Mouse (Mus musculus): ENCODE results near the gene Tarbp1. TPM values are rescaled to one million over a fixed set of nuclear protein-coding genes. Genes with fewer than 3 reads are reported as not detected.

The Tarbp1 gene
- polyA plus RNA-seq, 1 experiment from 2014 or later, result 1.1 TPM

- Histone ChIP-seq H3K27me3 (ENCODE audit: control insufficient read depth, insufficient read depth, low read length) (no peaks in the 10 kb centered on the region), H3K4me2 (replicated peaks; ENCODE audit: low read depth) (no peak overlapping the region), H3K27ac (replicated peaks) (no peak overlapping the region), H3K36me3 (ENCODE audit: control insufficient read depth, insufficient read depth, low read length) (peaks cover 13% of the 10 kb centered on the region), H3K9ac (ENCODE audit: low read length) (no peak overlapping the region), H3K4me1 (replicated peaks; ENCODE audit: control insufficient read depth, insufficient read depth) (no peaks in the 10 kb centered on the region), H3K9me3 (ENCODE audit: control insufficient read depth, low read length) (no peaks in the 10 kb centered on the region), H3K4me3 (ENCODE audit: low read depth, low read length) (no peak overlapping the region)
- 62% methylated on average over 2 of the region's 2 CpGs for WGBS
- no peak for TF ChIP-seq EP300 (optimal IDR thresholded peaks at IDR 0.05)
- peak; percentile 44 for TF ChIP-seq CTCF (IDR thresholded peaks at IDR 0.05; ENCODE audit: low read depth)
- ATAC-seq (ENCODE audit: low FRiP score, low TSS enrichment) (no peak), DNase-seq (ENCODE audit: low spot score) (no peak)
These were observed 35.9 kb downstream of the Tarbp1 start for GRCm38 (mm10) chr8:126438937-126439336.

GRCm38 (mm10) chr8:126433827-126434226 lies 41.0 kb downstream of the Tarbp1 start:
- no peak for ATAC-seq (ENCODE audit: low FRiP score, low TSS enrichment)

GRCm38 (mm10) chr8:126429635-126430034 lies 45.2 kb downstream of the Tarbp1 start:
- Histone ChIP-seq H3K36me3 (ENCODE audit: control insufficient read depth, insufficient read depth, low read length) (peaks cover 21% of the 10 kb centered on the region), H3K27ac (replicated peaks) (no peak overlapping the region), H3K27me3 (ENCODE audit: control insufficient read depth, insufficient read depth, low read length) (no peaks in the 10 kb centered on the region), H3K4me1 (replicated peaks; ENCODE audit: control insufficient read depth, insufficient read depth) (no peaks in the 10 kb centered on the region), H3K9me3 (ENCODE audit: control insufficient read depth, low read length) (no peaks in the 10 kb centered on the region), H3K4me2 (replicated peaks; ENCODE audit: low read depth) (no peak overlapping the region), H3K4me3 (ENCODE audit: low read depth, low read length) (no peak overlapping the region), H3K9ac (ENCODE audit: low read length) (no peak overlapping the region)
- 91% methylated on average over 5 of the region's 5 CpGs for WGBS
- DNase-seq (ENCODE audit: low spot score) (no peak), ATAC-seq (ENCODE audit: low FRiP score, low TSS enrichment) (no peak)
- TF ChIP-seq EP300 (optimal IDR thresholded peaks at IDR 0.05), result no peak
- no peak for TF ChIP-seq CTCF (IDR thresholded peaks at IDR 0.05; ENCODE audit: low read depth)

More at GRCm38 (mm10) chr8:126433827-126434226, 41.0 kb downstream of the Tarbp1 start:
- no peak overlapping the region for H3K9ac ChIP-seq (ENCODE audit: low read length)
- no peak for DNase-seq (ENCODE audit: low spot score)
- no peak overlapping the region for H3K4me2 ChIP-seq (replicated peaks; ENCODE audit: low read depth)
- peaks cover 15% of the 10 kb centered on the region for H3K36me3 ChIP-seq (ENCODE audit: control insufficient read depth, insufficient read depth, low read length)
- H3K27ac ChIP-seq (replicated peaks), result no peak overlapping the region
- TF ChIP-seq CTCF (IDR thresholded peaks at IDR 0.05; ENCODE audit: low read depth) (peak; percentile 43; the same call in 1 of the 2 replicates), EP300 (optimal IDR thresholded peaks at IDR 0.05) (no peak)
- no peak overlapping the region for H3K4me3 ChIP-seq (ENCODE audit: low read depth, low read length)
- no peaks in the 10 kb centered on the region for H3K9me3 ChIP-seq (ENCODE audit: control insufficient read depth, low read length)
- H3K4me1 ChIP-seq (replicated peaks; ENCODE audit: control insufficient read depth, insufficient read depth), result no peaks in the 10 kb centered on the region
- 82% methylated on average over 7 of the region's 7 CpGs for WGBS
- H3K27me3 ChIP-seq (ENCODE audit: control insufficient read depth, insufficient read depth, low read length), result no peaks in the 10 kb centered on the region

- WGBS, result 85% methylated on average over 1 of the region's 1 CpGs
- ATAC-seq (ENCODE audit: low FRiP score, low TSS enrichment), result no peak
- no peak overlapping the region for H3K27ac ChIP-seq (replicated peaks)
- TF ChIP-seq CTCF (IDR thresholded peaks at IDR 0.05; ENCODE audit: low read depth), result no peak
- no peak for TF ChIP-seq EP300 (optimal IDR thresholded peaks at IDR 0.05)
- no peak for DNase-seq (ENCODE audit: low spot score)
- H3K9me3 ChIP-seq (ENCODE audit: control insufficient read depth, low read length), result no peaks in the 10 kb centered on the region
- H3K27me3 ChIP-seq (ENCODE audit: control insufficient read depth, insufficient read depth, low read length), result no peaks in the 10 kb centered on the region
- H3K9ac ChIP-seq (ENCODE audit: low read length), result no peak overlapping the region
- H3K4me2 ChIP-seq (replicated peaks; ENCODE audit: low read depth), result no peak overlapping the region
- no peaks in the 10 kb centered on the region for H3K4me1 ChIP-seq (replicated peaks; ENCODE audit: control insufficient read depth, insufficient read depth)
- peaks cover 16% of the 10 kb centered on the region for H3K36me3 ChIP-seq (ENCODE audit: control insufficient read depth, insufficient read depth, low read length)
- H3K4me3 ChIP-seq (ENCODE audit: low read depth, low read length), result no peak overlapping the region
These were observed 49.9 kb downstream of the Tarbp1 start for GRCm38 (mm10) chr8:126424946-126425345.

GRCm38 (mm10) chr8:126424163-126424562 lies 50.7 kb downstream of the Tarbp1 start:
- no peak for TF ChIP-seq EP300 (optimal IDR thresholded peaks at IDR 0.05)
- no peak for TF ChIP-seq CTCF (IDR thresholded peaks at IDR 0.05; ENCODE audit: low read depth)
- H3K27me3 ChIP-seq (ENCODE audit: control insufficient read depth, insufficient read depth, low read length), result no peaks in the 10 kb centered on the region
- no peak overlapping the region for H3K4me3 ChIP-seq (ENCODE audit: low read depth, low read length)
- peaks cover 16% of the 10 kb centered on the region for H3K36me3 ChIP-seq (ENCODE audit: control insufficient read depth, insufficient read depth, low read length)
- no peak overlapping the region for H3K27ac ChIP-seq (replicated peaks)
- H3K9ac ChIP-seq (ENCODE audit: low read length), result no peak overlapping the region
- WGBS, result 75% methylated on average over 4 of the region's 4 CpGs
- H3K4me2 ChIP-seq (replicated peaks; ENCODE audit: low read depth), result no peak overlapping the region
- H3K9me3 ChIP-seq (ENCODE audit: control insufficient read depth, low read length), result no peaks in the 10 kb centered on the region
- H3K4me1 ChIP-seq (replicated peaks; ENCODE audit: control insufficient read depth, insufficient read depth), result no peaks in the 10 kb centered on the region
- DNase-seq (ENCODE audit: low spot score) (no peak), ATAC-seq (ENCODE audit: low FRiP score, low TSS enrichment) (no peak)

GRCm38 (mm10) chr8:126422920-126423300 lies 52.0 kb downstream of the Tarbp1 start:
- Histone ChIP-seq H3K9ac (ENCODE audit: low read length) (peak overlapping the region; percentile 87), H3K4me2 (replicated peaks; ENCODE audit: low read depth) (peak overlapping the region; percentile 92), H3K27ac (replicated peaks) (peak overlapping the region; percentile 90), H3K36me3 (ENCODE audit: control insufficient read depth, insufficient read depth, low read length) (peaks cover 14% of the 10 kb centered on the region), H3K4me1 (replicated peaks; ENCODE audit: control insufficient read depth, insufficient read depth) (no peaks in the 10 kb centered on the region), H3K4me3 (ENCODE audit: low read depth, low read length) (peak overlapping the region; percentile 91), H3K27me3 (ENCODE audit: control insufficient read depth, insufficient read depth, low read length) (no peaks in the 10 kb centered on the region), H3K9me3 (ENCODE audit: control insufficient read depth, low read length) (no peaks in the 10 kb centered on the region)
- 4% methylated on average over 9 of the region's 9 CpGs for WGBS
- DNase-seq (ENCODE audit: low spot score) (no peak), ATAC-seq (ENCODE audit: low FRiP score, low TSS enrichment) (peak; percentile 63)
- TF ChIP-seq CTCF (IDR thresholded peaks at IDR 0.05; ENCODE audit: low read depth) (no peak), EP300 (optimal IDR thresholded peaks at IDR 0.05) (no peak)

Measured in stomach, postnatal 0 days (tissue).